Mouse (Mus musculus) heart, adult 11 months (tissue): ENCODE data around the gene Mief2.

Experiments used
- DNase-seq: peaks from one replicate; pipeline ENCODE4 v3.0.0; 2022

Mief2 gene

GRCm38 (mm10) chr11:60726601-60727391 lies 1.4 kb upstream of the Mief2 start, which contains the start of gene Flii:
Gene Flii (minus strand): TSS chr11:60727263.
- DNase-seq = peak; percentile 98

GRCm38 (mm10) chr11:60727392-60728140 lies 632 bp upstream of the Mief2 start:
- DNase-seq = no peak

- no peak for DNase-seq
Measured at GRCm38 (mm10) chr11:60729217-60729641, 1.0 kb downstream of the Mief2 start.

- no peak for DNase-seq
Measured at GRCm38 (mm10) chr11:60730169-60730568, 2.0 kb downstream of the Mief2 start.

GRCm38 (mm10) chr11:60731251-60731650 lies 3.1 kb downstream of the Mief2 start:
- no peak for DNase-seq

- DNase-seq = no peak
Measured at GRCm38 (mm10) chr11:60734206-60734605, 6.0 kb downstream of the Mief2 start.

- DNase-seq = no peak
Measured at GRCm38 (mm10) chr11:60735191-60735590, 7.0 kb downstream of the Mief2 start.

GRCm38 (mm10) chr11:60736491-60736890 lies 8.3 kb downstream of the Mief2 start:
- DNase-seq = no peak

GRCm38 (mm10) chr11:60737450-60737849 lies 9.3 kb downstream of the Mief2 start:
- no peak for DNase-seq

- DNase-seq = no peak
Measured at GRCm38 (mm10) chr11:60740321-60740720, 12.1 kb downstream of the Mief2 start.

GRCm38 (mm10) chr11:60755570-60755969 lies 27.4 kb downstream of the Mief2 start:
- no peak for DNase-seq

- no peak for DNase-seq
Measured at GRCm38 (mm10) chr11:60761681-60762080, 33.5 kb downstream of the Mief2 start.

GRCm38 (mm10) chr11:60766969-60767368 lies 38.8 kb downstream of the Mief2 start:
- no peak for DNase-seq

- DNase-seq = no peak
Measured at GRCm38 (mm10) chr11:60769322-60769721, 41.1 kb downstream of the Mief2 start.

- DNase-seq = no peak
Measured at GRCm38 (mm10) chr11:60770776-60771175, 42.6 kb downstream of the Mief2 start.

- no peak for DNase-seq
Measured at GRCm38 (mm10) chr11:60772161-60772560, 44.0 kb downstream of the Mief2 start.

GRCm38 (mm10) chr11:60774158-60774689 lies 46.0 kb downstream of the Mief2 start:
- DNase-seq = no peak

- DNase-seq = no peak
Measured at GRCm38 (mm10) chr11:60774841-60775240, 46.6 kb downstream of the Mief2 start.

- DNase-seq = no peak
Measured at GRCm38 (mm10) chr11:60775578-60775977, 47.4 kb downstream of the Mief2 start.

GRCm38 (mm10) chr11:60776107-60776828 lies 48.1 kb downstream of the Mief2 start:
- DNase-seq = no peak

GRCm38 (mm10) chr11:60776829-60777740 lies 48.9 kb downstream of the Mief2 start, which contains the start of the genes Top3a and Smcr8:
Gene Top3a (minus strand): TSS chr11:60777365.
Gene Smcr8 (plus strand): TSS chr11:60777524.
- DNase-seq = peak; percentile 99
